Mouse (Mus musculus): Measurements from ENCODE around the gene Dusp6.

Dusp6 gene

GRCm38 (mm10) chr10:99274640-99275039, 11.6 kb downstream of the Dusp6 start:
- DNase-seq = no peak

- DNase-seq = no peak
Observed at GRCm38 (mm10) chr10:99279067-99279880, 16.2 kb downstream of the Dusp6 start.

- DNase-seq = no peak
Observed at GRCm38 (mm10) chr10:99283981-99284385, 21.0 kb downstream of the Dusp6 start.

GRCm38 (mm10) chr10:99284918-99285317, 21.9 kb downstream of the Dusp6 start:
- no peak for DNase-seq

- DNase-seq = no peak
Observed at GRCm38 (mm10) chr10:99285759-99286158, 22.7 kb downstream of the Dusp6 start.

- DNase-seq = no peak
Observed at GRCm38 (mm10) chr10:99286213-99286612, 23.2 kb downstream of the Dusp6 start.

- DNase-seq = peak in 1 of 2 experiments; percentile 3
Observed at GRCm38 (mm10) chr10:99286787-99287186, 23.8 kb downstream of the Dusp6 start.

GRCm38 (mm10) chr10:99287206-99287605, 24.2 kb downstream of the Dusp6 start:
- DNase-seq = no peak

GRCm38 (mm10) chr10:99289176-99289575, 26.1 kb downstream of the Dusp6 start:
- DNase-seq = no peak

GRCm38 (mm10) chr10:99293111-99293640, 30.1 kb downstream of the Dusp6 start:
- DNase-seq = no peak

GRCm38 (mm10) chr10:99297721-99298120, 34.7 kb downstream of the Dusp6 start:
- DNase-seq = no peak

- no peak for DNase-seq
Observed at GRCm38 (mm10) chr10:99298328-99299295, 35.6 kb downstream of the Dusp6 start.

- DNase-seq = no peak
Observed at GRCm38 (mm10) chr10:99299303-99299702, 36.3 kb downstream of the Dusp6 start.

- DNase-seq = no peak
Observed at GRCm38 (mm10) chr10:99302051-99302450, 39.0 kb downstream of the Dusp6 start.

GRCm38 (mm10) chr10:99308837-99309236, 45.8 kb downstream of the Dusp6 start:
- DNase-seq = no peak

- no peak for DNase-seq
Observed at GRCm38 (mm10) chr10:99309617-99310016, 46.6 kb downstream of the Dusp6 start.

GRCm38 (mm10) chr10:99310204-99310603, 47.2 kb downstream of the Dusp6 start:
- no peak for DNase-seq

GRCm38 (mm10) chr10:99311956-99312355, 48.9 kb downstream of the Dusp6 start:
- DNase-seq = no peak

- DNase-seq = no peak
Observed at GRCm38 (mm10) chr10:99314366-99314765, 51.3 kb downstream of the Dusp6 start.

- no peak for DNase-seq
Observed at GRCm38 (mm10) chr10:99317057-99317456, 54.0 kb downstream of the Dusp6 start.
